Mouse (Mus musculus): ENCODE measurements around the gene Ccdc148.

The Ccdc148 gene

DNA sequence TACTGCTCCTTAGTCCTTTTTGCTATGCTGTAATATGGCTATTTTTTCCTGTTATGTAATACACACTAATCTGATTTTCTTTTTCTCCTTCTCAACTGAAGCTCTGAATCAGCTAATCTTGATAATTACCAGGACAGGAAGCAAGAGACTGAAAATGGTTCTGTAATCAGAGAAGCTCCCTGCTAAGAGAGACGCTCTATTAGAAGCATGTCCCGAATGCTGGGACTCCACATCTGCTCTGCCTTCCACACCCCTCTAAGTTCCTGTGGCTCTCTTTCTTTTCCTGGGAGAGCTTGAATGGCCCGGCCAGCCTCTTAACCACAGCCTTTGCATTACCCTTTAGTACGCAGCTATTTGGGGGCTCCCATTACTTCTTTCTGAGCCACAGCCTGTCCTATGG is 255.4 kb downstream of the Ccdc148 start:
- DNase-seq = no peak

DNA sequence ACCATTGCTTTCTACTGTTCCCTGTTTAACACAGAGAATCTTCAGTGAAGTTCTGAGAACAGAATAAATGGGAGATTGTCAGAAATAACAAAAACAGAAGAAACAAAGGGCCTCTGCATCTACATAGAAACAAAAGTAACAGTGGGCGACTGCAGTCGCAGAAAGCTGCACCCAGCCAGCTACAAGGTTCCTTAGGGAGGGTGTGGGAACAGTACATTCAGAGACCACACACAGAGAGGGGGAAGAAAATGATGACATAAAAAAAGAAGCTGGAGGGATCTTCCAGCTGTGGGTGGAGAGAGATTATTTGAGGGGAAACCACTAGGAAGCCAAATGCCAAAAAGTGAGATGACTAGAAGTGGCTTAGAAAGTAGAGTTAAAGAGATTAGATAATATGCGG is 280.6 kb downstream of the Ccdc148 start:
- no peak for DNase-seq

DNA sequence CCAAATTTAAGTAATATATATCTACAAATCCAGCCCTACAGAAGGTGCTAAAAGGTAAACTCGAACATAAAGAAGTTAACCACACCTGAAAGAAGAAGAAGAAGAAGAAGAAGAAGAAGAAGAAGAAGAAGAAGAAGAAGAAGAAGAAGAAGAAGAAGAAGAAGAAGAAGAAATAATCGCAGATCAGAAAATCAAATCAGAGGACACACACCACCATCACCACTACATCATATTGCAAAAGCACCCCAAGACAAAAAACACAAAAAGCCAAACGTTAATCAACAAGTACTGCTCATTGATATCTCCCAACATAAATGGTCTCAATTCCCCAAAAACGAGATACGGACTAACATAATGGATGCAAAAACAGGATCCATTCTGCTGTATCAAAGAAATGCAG is 301.3 kb downstream of the Ccdc148 start, which contains the start of gene Gm11099:
Gm11099 (plus strand) TSS at position 301 of the 400 bp plus-strand sequence.
- no peak for DNase-seq

DNA sequence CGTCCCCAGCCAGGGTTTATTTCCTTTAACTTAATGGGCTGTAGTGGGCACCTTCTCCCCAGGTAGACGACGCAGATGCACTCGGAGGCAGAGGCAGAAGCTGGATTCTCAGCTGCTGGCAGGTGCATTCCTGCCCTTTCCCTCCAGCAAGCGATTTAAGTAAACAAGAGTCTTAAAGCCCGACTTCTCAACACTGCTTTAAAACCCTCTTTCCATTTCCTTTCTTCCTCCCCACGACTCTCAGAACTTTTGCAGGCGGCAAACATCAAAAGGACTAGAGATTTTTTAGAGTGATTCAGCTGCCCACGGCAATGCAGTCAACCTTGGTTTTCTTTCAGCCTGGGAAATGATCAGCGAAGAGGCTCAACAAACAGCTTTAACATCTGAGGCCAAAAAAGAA is 316.0 kb downstream of the Ccdc148 start:
- DNase-seq = peak; percentile 21

DNA sequence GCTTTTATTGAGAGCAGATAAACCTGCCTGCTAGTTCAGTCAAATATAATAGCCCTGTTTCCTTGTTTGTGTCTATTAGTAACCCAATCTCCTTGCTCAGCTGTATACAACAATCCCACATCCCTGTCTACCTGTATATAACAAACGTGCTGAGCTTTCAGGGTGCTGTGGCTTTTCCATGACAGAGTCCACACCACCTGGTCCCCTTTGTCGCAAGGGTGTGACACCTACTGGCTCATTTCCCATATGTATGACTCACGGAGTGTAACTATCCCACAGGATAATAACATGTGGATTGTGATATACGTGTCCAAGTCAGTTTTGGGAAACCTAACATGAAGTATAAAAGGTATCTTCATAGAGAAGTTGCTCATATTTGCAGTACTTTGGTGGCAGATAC is 318.0 kb downstream of the Ccdc148 start:
- DNase-seq = no peak

DNA sequence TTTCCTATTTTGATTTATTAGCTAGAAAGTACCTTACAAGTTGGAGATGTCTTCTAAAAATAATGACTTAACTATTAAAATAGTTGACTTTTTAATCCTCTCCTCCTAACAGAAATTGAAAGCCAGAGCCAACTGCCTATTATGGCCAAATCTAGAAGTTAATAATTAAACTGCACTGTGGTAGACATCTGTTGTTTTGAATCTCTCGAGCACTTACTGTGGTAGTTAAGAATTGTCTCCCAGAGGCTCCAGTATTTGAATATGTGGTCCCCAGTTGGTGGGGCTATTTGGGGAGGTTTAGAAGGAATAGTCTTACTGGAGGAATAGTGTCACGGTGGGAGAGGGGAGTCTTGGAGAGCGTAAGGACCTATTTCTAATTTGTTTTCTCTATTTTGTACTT is 319.5 kb downstream of the Ccdc148 start:
- DNase-seq = no peak

DNA sequence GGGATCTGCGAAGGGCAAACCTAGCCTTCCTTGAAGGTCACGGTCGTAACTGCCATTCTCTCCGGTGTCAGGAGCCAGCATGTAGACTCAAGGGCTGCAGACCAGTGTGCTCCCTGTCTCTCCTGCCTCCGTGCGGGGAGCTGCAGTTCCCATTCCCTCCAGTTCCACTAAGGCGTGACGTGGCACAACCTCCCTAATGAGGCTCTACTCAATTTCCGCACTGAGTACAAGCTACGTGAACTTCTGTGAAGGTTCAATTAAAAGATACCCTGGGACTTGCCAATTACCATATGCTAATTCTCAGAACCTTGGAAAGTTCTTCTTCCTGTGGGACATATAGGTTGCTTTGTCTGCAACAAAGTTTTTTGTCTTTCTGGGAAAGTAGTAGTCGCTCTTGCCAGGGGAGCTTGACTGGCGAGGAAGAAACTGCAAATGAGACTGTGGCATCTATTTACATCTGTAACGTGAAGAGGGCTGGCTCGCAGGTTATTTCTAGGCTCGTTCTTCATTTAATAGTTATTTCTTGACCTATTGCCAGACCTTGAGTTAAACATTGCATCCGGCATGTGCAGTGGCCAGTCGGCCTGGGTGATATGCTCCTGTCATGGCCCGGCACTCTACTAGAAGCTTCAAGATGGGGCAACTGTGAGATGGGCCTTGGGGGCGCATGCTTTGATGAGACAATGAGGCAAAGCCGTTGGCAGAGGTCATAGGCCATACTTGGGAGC is 328.1 kb downstream of the Ccdc148 start:
- DNase-seq = no peak

DNA sequence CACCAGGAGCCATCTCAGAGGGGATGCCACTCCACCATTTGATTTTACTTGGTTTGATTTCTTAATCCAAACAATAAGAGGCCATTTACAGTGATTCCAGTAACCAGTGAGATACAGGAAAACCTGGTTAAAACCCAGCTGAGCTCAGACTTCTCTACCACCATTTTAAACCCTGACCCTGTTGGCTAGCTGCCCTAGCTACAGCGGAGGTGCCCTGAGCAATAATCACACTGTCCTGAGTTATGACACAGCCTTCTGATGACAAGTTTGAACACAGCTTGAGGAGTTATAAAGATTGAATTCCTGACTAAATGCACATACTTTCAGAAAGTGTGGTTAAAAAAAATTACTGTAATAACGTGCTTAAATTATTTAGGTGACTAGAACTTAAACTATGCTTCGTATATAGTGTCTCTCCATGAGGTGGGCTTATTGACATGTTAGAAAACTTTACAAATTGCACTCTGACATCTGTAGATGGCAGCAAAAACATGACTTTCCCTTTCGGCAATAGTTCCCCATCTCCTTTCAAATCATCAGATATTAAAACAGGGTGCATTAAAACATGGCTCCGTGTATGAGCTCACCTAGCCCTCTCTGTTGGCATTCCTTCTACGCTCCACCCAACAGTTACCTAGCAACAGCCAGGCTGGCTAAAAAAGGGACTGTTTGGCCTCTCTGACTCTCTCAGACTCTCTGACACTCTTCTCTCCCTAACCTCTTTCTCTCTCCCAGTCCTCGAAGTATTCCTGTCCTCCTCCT is 330.3 kb downstream of the Ccdc148 start:
- no peak for DNase-seq

DNA sequence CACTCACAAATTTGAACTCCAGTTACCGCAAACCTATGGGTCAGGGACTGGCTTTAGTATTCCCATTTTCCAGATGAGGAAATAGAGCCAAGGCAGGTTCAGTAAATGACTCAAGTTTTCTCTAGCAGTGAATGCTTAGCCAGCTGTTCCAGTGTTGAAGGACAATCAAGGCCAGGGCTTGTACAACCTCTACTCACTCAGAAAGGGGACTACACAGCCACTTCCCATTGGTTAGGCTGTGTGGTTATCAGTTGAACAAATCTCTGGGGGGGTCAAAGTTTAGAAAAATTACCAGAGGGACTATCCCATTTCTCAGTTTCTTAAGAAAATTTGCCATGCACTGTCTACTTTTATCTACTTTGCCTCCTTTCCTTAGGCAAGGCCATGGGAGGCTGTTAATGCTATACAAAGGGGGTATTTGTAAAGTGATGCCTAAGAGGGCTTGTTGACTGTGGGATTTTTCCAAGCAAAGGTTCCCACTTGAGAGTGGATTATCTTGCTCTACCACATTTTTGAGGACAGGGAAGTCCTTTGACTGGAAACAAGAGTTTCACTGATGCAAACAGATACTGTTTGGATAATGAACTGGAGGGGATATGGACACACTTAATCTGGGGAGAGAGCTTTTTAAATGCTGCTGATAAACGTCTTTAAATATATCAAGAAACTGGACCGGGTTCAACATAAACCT is 331.4 kb downstream of the Ccdc148 start:
- DNase-seq = no peak

DNA sequence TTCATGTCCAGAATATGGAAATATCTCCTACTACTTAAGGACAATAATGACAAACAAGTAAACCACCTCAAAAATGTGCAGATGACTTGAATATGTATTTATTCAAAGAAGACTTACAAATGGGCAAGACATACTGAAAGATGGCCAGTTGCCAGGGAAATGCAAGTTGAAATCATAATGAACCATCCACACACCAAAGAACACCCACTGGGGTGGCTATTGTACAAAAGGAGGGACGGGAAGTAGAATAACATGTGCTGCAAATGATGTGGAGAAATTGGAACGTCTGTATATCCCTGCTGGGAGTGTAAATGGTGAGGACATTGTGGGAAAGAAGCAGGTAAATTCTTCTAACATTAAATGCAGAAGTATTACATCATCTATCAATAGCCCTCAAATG is 347.5 kb downstream of the Ccdc148 start:
- DNase-seq = no peak

DNA sequence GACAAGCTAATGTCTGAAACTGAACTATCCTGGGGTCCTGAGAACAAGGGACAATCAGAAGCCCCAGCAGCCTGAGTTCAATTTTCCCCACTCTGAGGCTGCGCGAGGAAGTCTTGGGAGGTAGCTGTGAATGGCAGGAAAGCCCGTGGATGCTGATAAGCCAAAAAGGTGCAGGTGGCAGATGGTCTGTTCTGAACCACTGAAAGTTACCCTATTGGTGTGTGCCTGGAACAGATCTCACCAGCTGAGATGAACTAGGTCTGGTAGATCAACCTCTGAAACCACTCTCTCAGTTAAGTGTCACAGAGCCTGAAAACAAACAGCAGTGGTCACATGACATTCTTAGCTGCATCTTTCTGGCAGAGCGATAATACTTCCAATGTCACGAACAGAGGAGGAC is 360.9 kb downstream of the Ccdc148 start:
- DNase-seq = no peak

DNA sequence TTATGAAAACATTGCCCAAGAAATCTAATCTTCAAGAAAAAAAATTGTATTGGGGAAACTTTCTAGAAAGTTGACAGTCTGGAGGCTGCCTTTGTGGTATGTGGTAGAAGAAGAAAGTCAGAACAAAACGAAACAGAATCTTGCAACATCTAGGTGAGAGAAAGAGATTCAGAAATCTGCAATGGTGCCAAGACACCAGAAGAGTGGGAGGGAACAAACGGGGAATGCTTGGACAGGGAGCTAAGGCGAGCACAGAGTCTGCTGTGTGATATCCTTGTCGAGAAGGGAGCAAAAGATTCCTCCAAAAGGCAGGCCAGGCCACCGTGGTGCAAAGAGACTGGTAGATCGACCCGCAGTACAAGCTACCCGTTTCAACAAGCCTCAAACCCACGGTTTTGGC is 361.4 kb downstream of the Ccdc148 start:
- DNase-seq = no peak

DNA sequence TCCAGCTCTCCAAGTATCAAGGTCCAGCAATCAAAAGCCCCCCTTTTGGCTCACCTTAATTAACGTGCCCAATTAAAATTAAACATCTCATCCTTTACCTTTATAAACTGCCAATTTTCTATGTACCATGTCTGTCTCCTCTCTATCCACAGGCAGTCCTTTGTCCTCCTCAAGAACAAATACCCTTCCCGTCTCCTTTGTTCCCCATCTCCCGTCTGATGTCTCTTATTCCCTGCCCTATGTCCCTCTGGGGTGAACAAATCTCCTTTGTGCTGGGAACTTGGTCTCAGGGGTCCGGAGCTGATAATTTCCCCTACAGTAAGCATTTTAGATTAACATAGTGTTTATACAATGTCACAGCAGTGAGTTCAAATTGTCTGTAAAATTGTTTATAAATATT is 363.0 kb downstream of the Ccdc148 start:
- no peak for DNase-seq

DNA sequence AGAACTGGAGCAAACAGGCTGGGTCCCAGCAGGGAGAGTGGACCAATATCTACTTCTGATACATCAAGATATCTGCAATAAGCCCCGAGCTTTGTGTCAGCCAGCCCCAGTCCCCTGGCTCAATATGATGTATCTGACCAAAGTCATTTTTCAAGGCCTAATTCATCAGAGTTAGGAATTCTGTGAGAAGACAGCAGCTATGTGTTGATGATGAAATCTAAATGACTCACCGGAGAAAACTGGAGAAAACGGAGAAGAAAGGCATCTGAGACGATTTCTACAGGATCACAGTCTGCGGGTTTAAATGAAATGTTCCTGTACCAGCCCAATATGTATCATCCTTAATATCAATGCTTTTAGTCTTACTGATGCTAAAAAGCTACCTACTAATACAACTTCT is 365.1 kb downstream of the Ccdc148 start:
- no peak for DNase-seq

DNA sequence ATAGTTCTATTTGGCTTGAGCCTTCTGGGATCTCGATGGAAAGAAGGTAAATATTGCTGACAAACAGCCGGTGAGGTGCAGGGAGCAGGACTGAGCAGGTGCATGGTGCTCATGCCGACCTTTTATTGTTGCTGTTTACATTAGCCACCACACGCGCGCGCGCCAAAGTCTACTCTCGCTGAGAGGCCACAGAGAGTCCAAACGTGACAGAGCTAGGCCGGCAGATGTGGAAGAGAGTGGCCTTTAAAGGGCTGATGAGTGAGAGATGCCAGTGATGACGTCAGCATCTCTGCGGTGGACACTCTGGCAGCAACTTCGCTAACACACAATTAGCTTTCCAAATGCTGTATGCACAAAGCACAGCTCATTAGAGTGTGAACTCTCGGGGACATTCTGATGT is 366.0 kb downstream of the Ccdc148 start:
- DNase-seq = no peak

DNA sequence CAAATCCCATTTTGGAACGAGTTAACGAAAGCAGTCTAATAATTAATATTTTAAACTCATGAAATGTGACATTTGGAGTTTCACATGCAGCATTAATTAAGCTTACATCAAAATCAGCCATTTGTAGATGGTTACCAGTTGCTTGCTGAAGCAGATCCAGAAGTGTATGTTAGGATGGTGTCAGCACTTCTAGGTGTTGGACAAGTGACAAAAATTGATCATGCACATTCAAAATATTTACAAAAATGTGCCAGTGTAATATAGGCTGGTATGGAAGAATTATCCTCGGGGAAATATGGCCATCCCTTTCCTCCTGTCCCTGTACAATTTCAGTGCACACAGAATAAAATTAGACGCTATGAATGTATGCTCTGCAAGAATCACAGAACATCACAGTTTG is 370.1 kb downstream of the Ccdc148 start:
- DNase-seq = no peak

DNA sequence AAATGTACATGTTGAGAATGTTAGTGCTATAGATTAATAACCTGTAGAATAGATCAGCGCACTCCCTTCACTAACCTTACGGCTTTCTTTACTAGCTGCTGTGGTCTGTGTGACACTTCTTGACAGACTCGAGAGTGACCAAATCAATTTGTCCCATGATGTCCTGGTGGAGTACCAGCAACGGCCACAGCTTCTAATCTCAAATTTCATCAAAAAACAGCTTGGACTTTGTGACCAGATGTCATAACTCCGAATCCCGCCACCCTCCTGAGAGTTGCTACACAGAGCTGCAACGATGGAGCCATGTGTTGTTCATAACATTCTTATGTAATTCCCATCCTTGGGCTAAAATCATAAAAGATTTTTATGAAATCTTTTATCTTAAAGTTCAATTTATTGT is 370.5 kb downstream of the Ccdc148 start:
- DNase-seq = no peak

DNA sequence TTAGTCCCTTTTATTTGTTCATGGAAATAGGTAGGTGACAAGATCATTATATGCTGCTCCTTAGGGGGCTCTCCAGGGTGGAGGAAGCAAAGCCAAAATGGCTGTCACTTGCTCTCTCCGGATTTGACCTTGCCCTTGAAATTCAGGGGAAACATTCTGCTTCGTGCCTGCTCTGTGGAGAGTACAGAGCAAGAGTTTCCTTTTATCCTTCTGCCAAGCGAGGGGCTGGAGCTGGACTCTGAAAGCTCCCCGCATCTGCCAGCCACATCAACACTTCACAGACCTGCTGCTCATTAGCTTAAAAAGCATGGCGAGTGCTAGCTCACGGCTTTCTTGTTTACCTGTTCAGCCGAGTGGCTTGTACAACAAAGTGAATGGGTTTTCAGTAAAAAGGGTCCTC is 373.1 kb downstream of the Ccdc148 start:
- no peak for DNase-seq

DNA sequence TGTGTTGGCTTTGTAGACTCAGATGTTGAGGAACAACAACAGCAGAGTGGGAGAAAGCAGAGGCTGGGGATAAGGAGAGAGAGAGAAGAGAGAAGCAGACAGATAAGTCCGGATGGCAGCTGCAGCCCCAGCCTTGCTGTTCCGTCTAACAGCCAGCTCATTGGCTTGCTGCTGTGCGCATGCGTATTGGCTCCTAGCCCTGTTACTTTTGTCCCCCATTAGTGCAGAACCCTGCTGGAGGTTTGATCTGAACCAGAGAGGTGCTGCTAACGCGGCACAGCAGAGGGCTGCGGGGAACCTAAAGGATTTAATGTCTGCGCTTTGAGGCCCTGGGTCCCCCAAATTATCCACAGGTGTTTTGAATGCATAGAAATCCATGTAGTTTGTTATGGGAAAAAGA is 373.8 kb downstream of the Ccdc148 start:
- no peak for DNase-seq

DNA sequence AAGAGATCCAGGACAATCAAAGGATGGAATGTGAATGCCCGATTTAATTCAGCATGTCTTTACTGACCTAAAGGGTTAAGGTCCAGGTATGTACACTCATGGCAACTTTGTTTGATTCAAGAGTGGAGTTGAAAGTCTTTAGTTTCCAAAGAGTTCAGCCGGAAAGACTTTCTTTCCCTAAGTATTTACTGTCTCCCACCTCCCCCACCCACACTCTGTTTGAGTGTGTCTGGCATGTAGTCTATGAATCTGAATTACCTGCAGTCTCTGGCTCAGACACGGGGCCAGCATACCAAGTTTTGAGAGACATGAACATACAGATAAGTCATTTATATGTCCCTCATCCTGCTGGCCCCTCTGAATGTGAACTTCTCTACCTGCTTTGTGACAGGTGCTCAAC is 374.3 kb downstream of the Ccdc148 start:
- DNase-seq = no peak

DNA sequence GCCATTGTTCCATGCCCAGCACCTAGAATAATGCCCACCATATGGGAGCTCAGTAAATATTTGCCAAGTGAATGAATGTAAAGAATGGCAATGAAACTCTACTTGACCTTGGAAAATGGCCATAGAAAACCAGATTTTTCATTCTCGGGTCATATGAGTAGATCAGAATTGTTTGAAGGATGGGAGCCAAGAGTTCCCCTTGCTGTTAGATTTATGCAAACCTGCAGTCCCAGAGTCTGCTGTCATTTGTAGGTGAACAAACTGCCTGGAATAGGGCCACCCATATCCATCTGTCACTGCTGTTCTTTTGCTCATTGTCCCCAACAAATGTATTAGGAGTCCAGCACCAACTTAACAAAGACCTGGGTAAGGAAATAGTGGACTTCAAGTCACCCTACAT is 377.0 kb downstream of the Ccdc148 start:
- no peak for DNase-seq

DNA sequence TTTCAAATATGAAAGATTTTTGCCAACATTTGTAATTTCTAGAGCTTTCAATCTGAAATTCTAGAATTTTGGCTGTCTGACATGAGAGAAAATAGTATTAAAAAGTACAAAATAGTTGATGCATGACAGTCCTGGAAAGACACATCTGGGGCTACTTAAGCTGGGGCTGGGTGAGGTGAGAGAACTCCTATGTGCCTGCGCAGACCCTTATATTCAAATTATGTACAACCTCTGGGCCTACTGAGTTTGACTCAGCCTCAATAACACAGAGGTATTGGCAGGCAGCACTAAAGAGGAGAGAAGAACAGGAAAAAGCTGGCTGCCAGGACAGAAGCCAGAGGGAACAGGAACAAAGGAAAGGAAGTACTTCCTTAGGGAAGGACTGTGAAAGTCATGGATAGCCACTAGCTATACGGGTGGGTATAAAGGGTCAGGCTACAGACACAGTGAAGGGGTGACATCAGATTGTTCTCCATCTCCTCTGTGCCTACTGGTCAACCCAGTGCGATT is 381.4 kb downstream of the Ccdc148 start:
- no peak for DNase-seq

DNA sequence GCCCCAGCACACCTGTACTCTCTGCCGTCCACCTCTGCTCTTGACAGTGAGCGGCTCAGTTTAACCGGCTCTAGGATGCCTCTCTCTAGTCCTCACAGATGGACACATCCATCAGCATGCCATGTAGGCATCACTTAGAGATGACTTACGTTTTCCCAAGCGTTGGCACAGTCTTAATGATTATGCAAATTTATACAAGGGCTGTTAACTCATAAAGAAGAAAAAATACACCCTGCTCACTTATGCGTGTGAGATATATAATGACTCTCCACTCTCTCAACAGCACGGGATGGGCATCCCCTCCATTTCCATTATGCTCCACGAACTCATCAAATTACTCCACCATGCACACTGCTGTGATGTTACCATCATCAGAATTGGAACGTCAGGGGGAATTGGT is 386.6 kb downstream of the Ccdc148 start:
- no peak for DNase-seq

Measured in thymus, postnatal 25 days (tissue).